Mouse (Mus musculus) intestine, embryonic 14.5 days (tissue): Measurements from ENCODE around the gene Rgs9bp. TPM values are rescaled to one million over a fixed set of nuclear protein-coding genes. Genes with fewer than 3 reads are reported as not detected.

ENCODE experiments used
- ATAC-seq: fragments of 200-750 bp; cut with Nextera tagmentation; replicated peaks from 2 replicates; pipeline ENCODE4 v1.8.0; 2017; ENCODE audit warnings: low read depth, moderate number of reproducible peaks, moderate TSS enrichment, moderate library complexity; ENCODE audit not compliant: low FRiP score, low TSS enrichment
- DNase-seq: peaks from one replicate; pipeline ENCODE4 v3.0.0-alpha.2; 2018; ENCODE audit warnings: low spot score
- H3K27ac ChIP-seq: fragments of 300-500 bp; sonication (generic); 2 replicates; pipeline ENCODE4 v1.5.1; 2014; ENCODE audit warnings: low read depth, mild to moderate bottlenecking, control low read depth
- H3K27me3 ChIP-seq: fragments of 300-500 bp; sonication (generic); replicated peaks from 2 replicates; pipeline ENCODE4 v1.6.1; 2014; ENCODE audit warnings: low read length, control low read depth; ENCODE audit not compliant: control insufficient read depth, insufficient read depth
- H3K36me3 ChIP-seq: fragments of 300-500 bp; sonication (generic); 2 replicates; pipeline ENCODE4 v1.6.1; 2014; ENCODE audit warnings: low read length, control low read depth; ENCODE audit not compliant: control insufficient read depth, insufficient read depth
- H3K4me1 ChIP-seq: fragments of 300-500 bp; sonication (generic); replicated peaks from 2 replicates; pipeline ENCODE4 v1.6.1; 2014; ENCODE audit warnings: low read length, control low read depth, mixed read lengths; ENCODE audit not compliant: control insufficient read depth, insufficient read depth
- H3K4me2 ChIP-seq: fragments of 300-500 bp; sonication (generic); 2 replicates; pipeline ENCODE4 v1.6.1; 2014; ENCODE audit warnings: low read length
- H3K4me3 ChIP-seq: fragments of 300-500 bp; sonication (generic); 2 replicates; pipeline ENCODE4 v1.5.1; 2014; ENCODE audit warnings: low read depth, low read length, control low read depth, mixed read lengths
- H3K9ac ChIP-seq: fragments of 300-500 bp; sonication (generic); 2 replicates; pipeline ENCODE4 v1.6.1; 2014; ENCODE audit warnings: mild to moderate bottlenecking, low read length
- H3K9me3 ChIP-seq: fragments of 300-500 bp; sonication (generic); 2 replicates; pipeline ENCODE4 v1.6.1; 2016; ENCODE audit warnings: low read length, control low read depth; ENCODE audit not compliant: control insufficient read depth
- WGBS: fragments of 180-500 bp; shearing (Covaris S2); extraction: QIAGEN DNeasy Blood & Tissue Kit; methylation state at CpG from one replicate; pipeline ENCODE4 v1.1.7; 2014; 5-methylcytosine and 5-hydroxymethylcytosine counted together
- polyA plus RNA-seq: library from polyadenylated mRNA; unstranded; fragments of >200 nt; fragmentation: Nextera tagmentation; extraction: Ambion mirVana; gene quantifications from 2 replicates; pipeline ENCODE4 v1.2.1, GENCODE M21; 2014

Rgs9bp gene
- polyA plus RNA-seq, 1 experiment from 2014 or later = 0.23 TPM

GRCm38 (mm10) chr7:35530026-35530425, 55.4 kb downstream of the Rgs9bp start:
- H3K9me3 ChIP-seq = no peaks in the 10 kb centered on the region
- H3K4me2 ChIP-seq = no peak overlapping the region
- H3K27ac ChIP-seq = no peak overlapping the region
- H3K4me1 ChIP-seq = no peaks in the 10 kb centered on the region
- H3K27me3 ChIP-seq = no peaks in the 10 kb centered on the region
- no peaks in the 10 kb centered on the region for H3K36me3 ChIP-seq
- DNase-seq (no peak), ATAC-seq (no peak)
- H3K9ac ChIP-seq = no peak overlapping the region
- WGBS = 76% methylated on average over 3 of the region's 3 CpGs
- no peak overlapping the region for H3K4me3 ChIP-seq

Other genes with a start within 250 kb of the Rgs9bp start
- gene Faap24, start 188.7 kb downstream of the Rgs9bp start, polyA plus RNA-seq = 18.1 and 21.3 TPM in 2 replicates
- gene Cep89, start 188.5 kb downstream of the Rgs9bp start, polyA plus RNA-seq = 42.4 and 45.5 TPM in 2 replicates
- gene Slc7a9, start 136.8 kb downstream of the Rgs9bp start, polyA plus RNA-seq = 9.0 and 11.6 TPM in 2 replicates
- 0.46 and 0.67 TPM in 2 replicates for gene Tdrd12, start 47.8 kb downstream of the Rgs9bp start, polyA plus RNA-seq
- gene Nudt19, start 29.3 kb downstream of the Rgs9bp start, polyA plus RNA-seq = 98.6 and 117 TPM in 2 replicates
- gene Ankrd27, start 662 bp upstream of the Rgs9bp start, polyA plus RNA-seq = 41.4 and 43.5 TPM in 2 replicates
- 260 and 278 TPM in 2 replicates for gene Pdcd5, start 61.9 kb upstream of the Rgs9bp start, polyA plus RNA-seq
- 22.2 and 28.1 TPM in 2 replicates for gene Dpy19l3, start 168.9 kb upstream of the Rgs9bp start, polyA plus RNA-seq
- gene Zfp507, start 217.4 kb upstream of the Rgs9bp start, polyA plus RNA-seq = 15.8 and 16.5 TPM in 2 replicates